Mouse (Mus musculus): ENCODE data around the gene Gm11172. TPM values are rescaled to one million over a fixed set of nuclear protein-coding genes. Genes with fewer than 3 reads are reported as not detected.

Gm11172 gene
- polyA plus RNA-seq, 1 experiment from 2014 or later, result not detected

DNA sequence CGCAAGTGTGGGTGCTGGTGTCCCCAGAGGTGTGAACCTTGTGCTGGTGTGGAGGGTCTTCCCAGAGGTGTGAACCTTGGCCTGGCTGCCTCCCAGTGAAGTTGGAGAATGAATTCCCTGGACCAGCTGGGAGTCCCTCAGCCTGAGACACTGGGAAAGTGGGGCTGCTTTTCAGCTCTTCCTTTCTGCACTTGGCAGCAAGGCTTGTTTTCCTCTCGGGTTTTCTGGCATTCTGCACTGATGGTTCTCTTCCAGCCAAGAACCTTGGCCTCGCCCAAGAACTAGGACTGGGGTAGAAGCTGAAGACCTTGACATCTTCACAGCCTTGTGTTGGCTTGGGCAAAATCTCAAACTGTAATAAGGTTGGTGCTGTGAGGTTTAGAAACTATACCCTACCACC, 48.7 kb downstream of the Gm11172 start:
- no peak overlapping the region for H3K9ac ChIP-seq
- no peaks in the 10 kb centered on the region for H3K4me1 ChIP-seq (replicated peaks)
- no peak overlapping the region for H3K4me2 ChIP-seq
- ATAC-seq (ENCODE audit: low read depth), result no peak
- H3K9me3 ChIP-seq, result no peaks in the 10 kb centered on the region
- no peak overlapping the region for H3K4me3 ChIP-seq
- no peaks in the 10 kb centered on the region for H3K36me3 ChIP-seq
- 78% methylated on average over 3 of the region's 3 CpGs for WGBS
- no peak overlapping the region for H3K27ac ChIP-seq (replicated peaks)
- H3K27me3 ChIP-seq, result no peaks in the 10 kb centered on the region

Other genes starting within 250 kb of the Gm11172 start
- 3.7 and 4.2 TPM in 2 replicates for gene Socs1, start 27.4 kb upstream of the Gm11172 start, polyA plus RNA-seq (2015; fragmentation: Nextera tagmentation; extraction: Ambion mirVana)
- not detected in 2 replicates for gene Tnp2, start 24.3 kb upstream of the Gm11172 start, polyA plus RNA-seq (2015; fragmentation: Nextera tagmentation; extraction: Ambion mirVana)
- gene Prm3, start 22.0 kb upstream of the Gm11172 start, polyA plus RNA-seq (2015; fragmentation: Nextera tagmentation; extraction: Ambion mirVana), result not detected in 2 replicates
- not detected in 2 replicates for gene Prm2, start 16.8 kb upstream of the Gm11172 start, polyA plus RNA-seq (2015; fragmentation: Nextera tagmentation; extraction: Ambion mirVana)
- 0.64 TPM in 1 of 2 replicates, not detected in the other for gene Prm1, start 7.1 kb upstream of the Gm11172 start, polyA plus RNA-seq (2015; fragmentation: Nextera tagmentation; extraction: Ambion mirVana)
- gene Rmi2, start 22.1 kb downstream of the Gm11172 start, polyA plus RNA-seq (2015; fragmentation: Nextera tagmentation; extraction: Ambion mirVana), result 0.55 and 0.68 TPM in 2 replicates
- gene Snn, start 248.0 kb downstream of the Gm11172 start, polyA plus RNA-seq (2015; fragmentation: Nextera tagmentation; extraction: Ambion mirVana), result 123 and 124 TPM in 2 replicates